Comparison of ENCODE assay signal across 8 mouse cellular contexts in the genomic region with DNA sequence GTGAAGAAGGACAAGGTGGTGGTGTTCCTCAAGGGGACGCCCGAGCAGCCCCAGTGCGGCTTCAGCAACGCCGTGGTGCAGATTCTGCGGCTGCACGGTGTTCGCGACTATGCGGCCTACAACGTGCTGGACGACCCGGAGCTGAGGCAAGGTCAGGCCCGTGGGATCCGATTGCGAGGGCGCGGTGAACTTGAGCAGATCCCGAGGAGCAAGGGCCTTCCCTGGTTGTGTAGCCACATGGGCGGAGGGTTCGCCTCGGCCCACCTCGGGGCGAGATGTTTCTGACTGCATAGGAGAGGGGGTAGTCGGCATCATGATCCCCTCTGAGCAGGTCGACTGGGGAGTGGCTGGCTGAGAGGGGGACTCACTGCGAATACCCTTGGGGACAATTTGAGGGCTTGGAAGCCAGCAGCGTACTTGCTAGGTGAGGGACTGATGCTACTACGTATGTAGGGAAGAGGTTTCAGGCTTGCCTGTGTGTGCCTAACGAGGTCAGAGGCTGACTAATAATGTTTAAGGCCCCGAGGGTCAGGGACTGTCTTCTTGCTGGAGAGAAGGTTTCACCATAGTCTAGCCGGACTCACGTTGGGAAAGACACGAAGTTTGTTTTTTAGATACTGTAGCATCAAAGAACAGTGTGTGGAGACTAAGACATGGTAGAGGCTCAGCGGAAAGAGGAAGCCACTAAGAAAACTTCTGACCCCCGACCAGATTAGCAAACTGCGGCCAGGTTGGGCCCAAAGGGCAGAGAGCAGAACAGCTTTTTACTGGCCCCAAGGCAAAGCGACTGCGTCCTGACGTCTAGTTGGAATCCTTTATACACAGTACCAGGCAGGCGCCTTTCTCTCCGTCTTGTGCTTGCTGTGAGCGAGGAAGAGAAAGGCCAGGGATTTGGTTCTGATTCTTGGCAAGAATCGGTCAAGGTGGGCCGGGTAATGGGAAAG. TPM values are rescaled to one million over a fixed set of nuclear protein-coding genes. Genes with fewer than 3 reads are reported as not detected.
DNase-seq lines count a peak whose midpoint lies in the region; ATAC-seq and TF ChIP-seq lines count a peak whose summit lies in the region.

No protein-coding gene starts in this region.

- peak overlapping the region; percentile 92 for H3K4me3 ChIP-seq in bone marrow, adult 2 months (replicated peaks; ENCODE audit: control insufficient read depth, low read depth, low read length)
- H3K4me3 ChIP-seq in intestine, embryonic 14.5 days (ENCODE audit: low read depth, low read length): peak overlapping the region; percentile 90

- peak overlapping the region; percentile 80 for H3K27ac ChIP-seq in bone marrow, adult 2 months (ENCODE audit: control insufficient read depth, insufficient read depth, low read depth, low read length, poor library complexity)
- peak overlapping the region; percentile 57 for H3K27ac ChIP-seq in intestine, embryonic 14.5 days (ENCODE audit: low read depth)

- H3K9ac ChIP-seq in intestine, embryonic 14.5 days (ENCODE audit: low read length): peak overlapping the region; percentile 78

- peaks cover 16% of the 10 kb centered on the region for H3K36me3 ChIP-seq in intestine, embryonic 14.5 days (ENCODE audit: control insufficient read depth, insufficient read depth, low read length)

- peak; percentile 50; the same call in 1 of the 2 replicates for ATAC-seq in intestine, embryonic 14.5 days (replicated peaks; ENCODE audit: low FRiP score, low TSS enrichment, low read depth)
- ATAC-seq in megakaryocyte-erythroid progenitor cell, adult 5-6 weeks (replicated peaks; ENCODE audit: low FRiP score, low TSS enrichment, poor library complexity, severe bottlenecking): no peak

- DNase-seq in embryo, embryonic 10.5 days (ENCODE audit: low spot score): peak; percentile 43
- no peak for DNase-seq in embryo, embryonic 9.5 days (ENCODE audit: extremely low spot score)
- DNase-seq in 416B (ENCODE audit: low read depth): peak; percentile 62
- no peak for DNase-seq in intestine, embryonic 14.5 days (ENCODE audit: low spot score)
- peak; percentile 41 for DNase-seq in lung, postnatal 36 days
- DNase-seq in right cerebral cortex, postnatal 4 days: no peak

- no peaks in the 10 kb centered on the region for H3K27me3 ChIP-seq in intestine, embryonic 14.5 days (replicated peaks; ENCODE audit: control insufficient read depth, insufficient read depth, low read length)

- TF ChIP-seq CTCF in bone marrow, adult 2 months (IDR thresholded peaks at IDR 0.05; ENCODE audit: control insufficient read depth, insufficient read depth, low read length): no peak

- 3% methylated on average over 45 of the region's 45 CpGs for WGBS in bone marrow, adult 2 months
- 3% methylated on average over 45 of the region's 45 CpGs for WGBS in intestine, embryonic 14.5 days

- TF ChIP-seq POLR2A in bone marrow, adult 2 months (IDR thresholded peaks at IDR 0.05; ENCODE audit: borderline replicate concordance, control insufficient read depth, low read depth, low read length): no peak

- peak overlapping the region; percentile 93 for H3K4me2 ChIP-seq in intestine, embryonic 14.5 days (ENCODE audit: low read length)

- peaks cover 2% of the 10 kb centered on the region for H3K4me1 ChIP-seq in bone marrow, adult 2 months (ENCODE audit: control insufficient read depth, insufficient read depth, low read length)
- peaks cover 27% of the 10 kb centered on the region for H3K4me1 ChIP-seq in intestine, embryonic 14.5 days (replicated peaks; ENCODE audit: control insufficient read depth, insufficient read depth, low read length)

- no peaks in the 10 kb centered on the region for H3K9me3 ChIP-seq in intestine, embryonic 14.5 days (ENCODE audit: control insufficient read depth, low read length)

RNA-seq across cellular contexts. Expression of a gene that starts 0.6 kb away (rescaled TPM):
- polyA plus RNA-seq in bone marrow, adult 2 months (2011; ENCODE audit: insufficient read depth, insufficient read length, low replicate concordance, missing spikeins): 274 and 493 TPM in 2 replicates
- polyA plus RNA-seq in intestine, embryonic 14.5 days (2014; fragmentation: Nextera tagmentation; extraction: Ambion mirVana): 190 and 193 TPM in 2 replicates
- 112 and 193 TPM in 2 replicates for total RNA-seq in megakaryocyte-erythroid progenitor cell, adult 5-6 weeks (2014; fragmentation: Nextera tagmentation)
- 59.2 and 86.9 TPM in 2 replicates for total RNA-seq in megakaryocyte-erythroid progenitor cell, adult 5-6 weeks (2017)

RNA-seq across cellular contexts. Expression of a gene that starts 23.5 kb away (rescaled TPM):
- 9.0 and 11.1 TPM in 2 replicates for polyA plus RNA-seq in bone marrow, adult 2 months (2011; ENCODE audit: insufficient read depth, insufficient read length, low replicate concordance, missing spikeins)
- polyA plus RNA-seq in intestine, embryonic 14.5 days (2014; fragmentation: Nextera tagmentation; extraction: Ambion mirVana): 0.08 and 0.31 TPM in 2 replicates
- 10.9 and 15.7 TPM in 2 replicates for total RNA-seq in megakaryocyte-erythroid progenitor cell, adult 5-6 weeks (2014; fragmentation: Nextera tagmentation)
- total RNA-seq in megakaryocyte-erythroid progenitor cell, adult 5-6 weeks (2017): 9.1 and 9.7 TPM in 2 replicates

Comparison
In these comparisons a context has a peak if more than half of its experiments do, and no peak if none do; other contexts are left out.
1. DNase-seq: peak in embryo, embryonic 10.5 days (single experiment), 416B (single experiment) and lung, postnatal 36 days (single experiment); none in embryo, embryonic 9.5 days (single experiment), intestine, embryonic 14.5 days (single experiment) and right cerebral cortex, postnatal 4 days (single experiment).